Comparison of ENCODE assay signal across 24 mouse cellular contexts in genomic region chr11:101167211-101167962, GRCm38 (mm10). TPM values are rescaled to one million over a fixed set of nuclear protein-coding genes. Genes with fewer than 3 reads are reported as not detected.
DNase-seq lines count a peak whose midpoint lies in the region; ATAC-seq lines count a peak whose summit lies in the region.
"Had no signal": no experiment of that assay in that cellular context is flagged by ENCODE, and none has a peak within 500 bp of the region (broad histone marks: within the 10 kb centered on the region; RNA-seq: fewer than 3 reads in every experiment).

No protein-coding gene starts in this region.

- no peak overlapping the region for H3K4me3 ChIP-seq in heart, embryonic 11.5 days (ENCODE audit: low read depth, low read length)
- H3K4me3 ChIP-seq in midbrain, embryonic 11.5 days (ENCODE audit: low read depth, low read length): no peak overlapping the region
- no peak overlapping the region for H3K4me3 ChIP-seq in midbrain, embryonic 15.5 days
- H3K4me3 ChIP-seq: forebrain, embryonic 10.5 days; heart, embryonic 12.5 days; hindbrain, embryonic 12.5 days; left cerebral cortex, adult 2 months; liver, embryonic 13.5 days had no signal

- no peak for ATAC-seq in heart, embryonic 11.5 days (replicated peaks; ENCODE audit: insufficient number of reproducible peaks, low FRiP score, low TSS enrichment)
- no peak for ATAC-seq in midbrain, embryonic 11.5 days (ENCODE audit: low FRiP score)
- ATAC-seq in midbrain, embryonic 15.5 days (replicated peaks): no peak
- ATAC-seq in megakaryocyte, adult 5-6 weeks (ENCODE audit: poor library complexity, severe bottlenecking): no peak
- ATAC-seq: CD4-positive, CD25-positive, alpha-beta regulatory T cell, adult 4 months; forebrain, postnatal 0 days; inflammation-experienced regulatory T-cells, adult 6 months; midbrain, embryonic 16.5 days had no signal

- peaks cover 43% of the 10 kb centered on the region for H3K4me1 ChIP-seq in heart, embryonic 11.5 days (ENCODE audit: control insufficient read depth, insufficient read depth, low read length)
- peaks cover 25% of the 10 kb centered on the region for H3K4me1 ChIP-seq in midbrain, embryonic 11.5 days (ENCODE audit: control insufficient read depth, insufficient read depth, low read length)
- H3K4me1 ChIP-seq in midbrain, embryonic 15.5 days: peaks cover 45% of the 10 kb centered on the region

- H3K36me3 ChIP-seq in heart, embryonic 11.5 days (ENCODE audit: control insufficient read depth, insufficient read depth, low read length): peaks cover 3% of the 10 kb centered on the region; the same call in 1 of the 2 replicates
- no peaks in the 10 kb centered on the region for H3K36me3 ChIP-seq in midbrain, embryonic 11.5 days (ENCODE audit: control insufficient read depth, insufficient read depth, low read length)
- H3K36me3 ChIP-seq in midbrain, embryonic 15.5 days (replicated peaks): peaks cover 13% of the 10 kb centered on the region; the same call in 1 of the 2 replicates

- 0 out of 2 replicates have a peak overlapping the region, but pooled peaks have one; percentile 14 for H3K4me2 ChIP-seq in heart, embryonic 11.5 days
- no peak overlapping the region for H3K4me2 ChIP-seq in midbrain, embryonic 11.5 days
- no peak overlapping the region for H3K4me2 ChIP-seq in midbrain, embryonic 15.5 days
- H3K4me2 ChIP-seq: hindbrain, embryonic 12.5 days; liver, embryonic 13.5 days had no signal

- H3K9me3 ChIP-seq in heart, embryonic 11.5 days (replicated peaks; ENCODE audit: control insufficient read depth, low read length): no peaks in the 10 kb centered on the region
- no peaks in the 10 kb centered on the region for H3K9me3 ChIP-seq in midbrain, embryonic 11.5 days (ENCODE audit: control insufficient read depth, low read length)
- no peaks in the 10 kb centered on the region for H3K9me3 ChIP-seq in midbrain, embryonic 15.5 days
- H3K9me3 ChIP-seq: forebrain, embryonic 10.5 days; heart, embryonic 12.5 days; hindbrain, embryonic 12.5 days; liver, embryonic 13.5 days had no signal

- H3K27ac ChIP-seq in heart, embryonic 11.5 days (ENCODE audit: low read depth, low read length): no peak overlapping the region
- H3K27ac ChIP-seq in midbrain, embryonic 11.5 days (ENCODE audit: low read depth, low read length): no peak overlapping the region
- H3K27ac ChIP-seq in midbrain, embryonic 15.5 days: no peak overlapping the region
- H3K27ac ChIP-seq: forebrain, embryonic 10.5 days; hindbrain, embryonic 12.5 days; left cerebral cortex, adult 2 months; liver, embryonic 13.5 days had no signal

- no peak overlapping the region for H3K9ac ChIP-seq in heart, embryonic 11.5 days (ENCODE audit: low read depth, low read length)
- H3K9ac ChIP-seq in midbrain, embryonic 11.5 days (ENCODE audit: low read length): no peak overlapping the region
- no peak overlapping the region for H3K9ac ChIP-seq in midbrain, embryonic 15.5 days
- H3K9ac ChIP-seq: forebrain, postnatal 0 days; heart, embryonic 12.5 days; hindbrain, embryonic 12.5 days; liver, embryonic 13.5 days had no signal

- DNase-seq in cerebellum, adult 11-12 months: peak; percentile 52
- DNase-seq in cerebellum, postnatal 36 days: no peak
- DNase-seq in heart, adult 9 months (ENCODE audit: low spot score in 2 of 2): no peak
- peak; percentile 84 for DNase-seq in midbrain, embryonic 11.5 days (ENCODE audit: low spot score, missing footprints)
- DNase-seq: forebrain, postnatal 0 days; kidney, adult 9 months; liver, embryonic 13.5 days; lung, adult 2 months; thymus, adult 2 months; thymus, postnatal 4 days had no signal

- WGBS in heart, embryonic 11.5 days (ENCODE audit: insufficient replicate concordance): 51% methylated on average over 19 of the region's 19 CpGs
- WGBS in midbrain, embryonic 11.5 days: 40% methylated on average over 19 of the region's 19 CpGs
- 46% methylated on average over 19 of the region's 19 CpGs for WGBS in midbrain, embryonic 15.5 days

- H3K27me3 ChIP-seq in heart, embryonic 11.5 days (ENCODE audit: control insufficient read depth, insufficient read depth, low read length): peaks cover 71% of the 10 kb centered on the region
- peaks cover 84% of the 10 kb centered on the region for H3K27me3 ChIP-seq in midbrain, embryonic 11.5 days (ENCODE audit: control insufficient read depth, insufficient read depth, low read length)
- H3K27me3 ChIP-seq in midbrain, embryonic 15.5 days (replicated peaks): peaks cover 68% of the 10 kb centered on the region

RNA-seq across cellular contexts. Expression of gene Cntnap1, which starts 2.9 kb away (rescaled TPM):
- polyA plus RNA-seq in heart, embryonic 11.5 days (2014; fragmentation: Nextera tagmentation; extraction: Ambion mirVana): 0.46 and 0.70 TPM in 2 replicates
- 0.30 and 0.32 TPM in 2 replicates for polyA plus RNA-seq in midbrain, embryonic 11.5 days (2014; fragmentation: Nextera tagmentation; extraction: Ambion mirVana)
- polyA plus RNA-seq in midbrain, embryonic 15.5 days (2015; fragmentation: Nextera tagmentation; extraction: Ambion mirVana): 3.4 and 3.8 TPM in 2 replicates
- total RNA-seq in megakaryocyte, adult 5-6 weeks (2015): not detected in 2 replicates
- total RNA-seq in megakaryocyte, adult 5-6 weeks (2017): 0.07 TPM in 1 of 2 replicates, not detected in the other
- total RNA-seq: megakaryocyte-erythroid progenitor cell, adult 5-6 weeks; neutrophil, adult 5-6 weeks had no signal

RNA-seq across cellular contexts. Expression of gene Plekhh3, which starts 3.8 kb away (rescaled TPM):
- polyA plus RNA-seq in heart, embryonic 11.5 days (2014; fragmentation: Nextera tagmentation; extraction: Ambion mirVana): 6.2 TPM in 2 replicates
- polyA plus RNA-seq in midbrain, embryonic 11.5 days (2014; fragmentation: Nextera tagmentation; extraction: Ambion mirVana): 5.8 and 7.2 TPM in 2 replicates
- 8.5 and 9.9 TPM in 2 replicates for polyA plus RNA-seq in midbrain, embryonic 15.5 days (2015; fragmentation: Nextera tagmentation; extraction: Ambion mirVana)
- total RNA-seq in megakaryocyte, adult 5-6 weeks (2015): 0.96 and 1.6 TPM in 2 replicates
- total RNA-seq in megakaryocyte, adult 5-6 weeks (2017): 1.8 and 3.8 TPM in 2 replicates
- total RNA-seq: megakaryocyte-erythroid progenitor cell, adult 5-6 weeks had no signal
- polyA plus RNA-seq: CD4-positive, CD25-positive, alpha-beta regulatory T cell, adult 4 months; inflammation-experienced regulatory T-cells, adult 6 months had no signal

RNA-seq across cellular contexts. Expression of gene Ccr10, which starts 7.9 kb away (rescaled TPM):
- 0.13 and 0.39 TPM in 2 replicates for polyA plus RNA-seq in heart, embryonic 11.5 days (2014; fragmentation: Nextera tagmentation; extraction: Ambion mirVana)
- not detected in 2 replicates for polyA plus RNA-seq in midbrain, embryonic 11.5 days (2014; fragmentation: Nextera tagmentation; extraction: Ambion mirVana)
- 0.31 and 0.36 TPM in 2 replicates for polyA plus RNA-seq in midbrain, embryonic 15.5 days (2015; fragmentation: Nextera tagmentation; extraction: Ambion mirVana)
- 0.11 TPM in 1 of 2 replicates, not detected in the other for total RNA-seq in megakaryocyte, adult 5-6 weeks (2015)
- total RNA-seq in megakaryocyte, adult 5-6 weeks (2017): 0.07 and 0.37 TPM in 2 replicates
- total RNA-seq: heart, postnatal 14 days; layer of hippocampus, postnatal 10 days; megakaryocyte-erythroid progenitor cell, adult 5-6 weeks; neutrophil, adult 5-6 weeks had no signal
- polyA plus RNA-seq: forebrain, embryonic 10.5 days; liver, embryonic 13.5 days had no signal

RNA-seq across cellular contexts. Expression of gene Tubg2, which starts 11.7 kb away (rescaled TPM):
- polyA plus RNA-seq in heart, embryonic 11.5 days (2014; fragmentation: Nextera tagmentation; extraction: Ambion mirVana): 4.3 TPM in 2 replicates
- 3.4 and 5.1 TPM in 2 replicates for polyA plus RNA-seq in midbrain, embryonic 11.5 days (2014; fragmentation: Nextera tagmentation; extraction: Ambion mirVana)
- 60.8 and 62.7 TPM in 2 replicates for polyA plus RNA-seq in midbrain, embryonic 15.5 days (2015; fragmentation: Nextera tagmentation; extraction: Ambion mirVana)
- total RNA-seq in megakaryocyte, adult 5-6 weeks (2015): not detected in 2 replicates
- not detected in 2 replicates for total RNA-seq in megakaryocyte, adult 5-6 weeks (2017)
- total RNA-seq: megakaryocyte-erythroid progenitor cell, adult 5-6 weeks had no signal

RNA-seq across cellular contexts. Expression of gene Tubg1, which starts 47.6 kb away (rescaled TPM):
- polyA plus RNA-seq in heart, embryonic 11.5 days (2014; fragmentation: Nextera tagmentation; extraction: Ambion mirVana): 82.1 and 83.5 TPM in 2 replicates
- 96.3 and 108 TPM in 2 replicates for polyA plus RNA-seq in midbrain, embryonic 11.5 days (2014; fragmentation: Nextera tagmentation; extraction: Ambion mirVana)
- 76.1 and 84.7 TPM in 2 replicates for polyA plus RNA-seq in midbrain, embryonic 15.5 days (2015; fragmentation: Nextera tagmentation; extraction: Ambion mirVana)
- total RNA-seq in megakaryocyte, adult 5-6 weeks (2015): 14.5 and 15.2 TPM in 2 replicates
- total RNA-seq in megakaryocyte, adult 5-6 weeks (2017): 32.2 and 34.4 TPM in 2 replicates

Comparison
In these comparisons a context has a peak if more than half of its experiments do, and no peak if none do; other contexts are left out.
1. DNase-seq: peak in cerebellum, adult 11-12 months (single experiment) and midbrain, embryonic 11.5 days (single experiment); none in cerebellum, postnatal 36 days (0 of 2) and heart, adult 9 months (0 of 2).